Mouse (Mus musculus) forebrain, embryonic 16.5 days (tissue): ENCODE measurements around the gene Nceh1. TPM values are rescaled to one million over a fixed set of nuclear protein-coding genes. Genes with fewer than 3 reads are reported as not detected.
"Not testable (repeated sequence)": the region's sequence is repeated elsewhere in the genome, so short reads cannot be mapped to it uniquely, and the experiment has no call there.

Experiments
- ATAC-seq: fragments of 200-750 bp; cut with Nextera tagmentation; 2 replicates; pipeline ENCODE4 v1.8.0; 2017; ENCODE audit warnings: mild to moderate bottlenecking, moderate library complexity
- H3K27ac ChIP-seq: fragments of 300-500 bp; sonication (generic); 2 replicates; pipeline ENCODE4 v1.5.1; 2014; ENCODE audit warnings: low read length, control low read depth
- H3K27me3 ChIP-seq: fragments of 300-500 bp; sonication (generic); replicated peaks from 2 replicates; pipeline ENCODE4 v1.6.1; 2014; ENCODE audit warnings: low read length; ENCODE audit not compliant: control insufficient read depth, insufficient read depth
- H3K36me3 ChIP-seq: fragments of 300-500 bp; sonication (generic); 2 replicates; pipeline ENCODE4 v1.6.1; 2014; ENCODE audit not compliant: control insufficient read depth, insufficient read depth
- H3K4me1 ChIP-seq: fragments of 300-500 bp; sonication (generic); replicated peaks from 2 replicates; pipeline ENCODE4 v1.6.1; 2014; ENCODE audit warnings: low read length; ENCODE audit not compliant: control insufficient read depth, insufficient read depth
- H3K4me2 ChIP-seq: fragments of 300-500 bp; sonication (generic); 2 replicates; pipeline ENCODE4 v1.6.1; 2014; ENCODE audit warnings: mild to moderate bottlenecking, low read length, control low read depth
- H3K4me3 ChIP-seq: fragments of 300-500 bp; sonication (generic); replicated peaks from 2 replicates; pipeline ENCODE4 v1.5.1; 2014; ENCODE audit warnings: mild to moderate bottlenecking, low read length, control low read depth
- H3K9ac ChIP-seq: fragments of 300-500 bp; sonication (generic); replicated peaks from 2 replicates; pipeline ENCODE4 v1.6.1; 2014; ENCODE audit warnings: low read depth, low read length, control low read depth
- H3K9me3 ChIP-seq: fragments of 300-500 bp; sonication (generic); 2 replicates; pipeline ENCODE4 v1.6.1; 2016; ENCODE audit warnings: low read length; ENCODE audit not compliant: control insufficient read depth
- WGBS: fragments of 180-500 bp; shearing (Covaris S2); extraction: QIAGEN DNeasy Blood & Tissue Kit; methylation state at CpG from one replicate; pipeline ENCODE4 v1.1.7; 2014; 5-methylcytosine and 5-hydroxymethylcytosine counted together
- polyA plus RNA-seq: library from polyadenylated mRNA; unstranded; fragments of >200 nt; fragmentation: Nextera tagmentation; extraction: Ambion mirVana; gene quantifications from 2 replicates; pipeline ENCODE4 v1.2.1, GENCODE M21; 2015

The Nceh1 gene
- polyA plus RNA-seq, 1 experiment from 2014 or later = 8.5 TPM

DNA sequence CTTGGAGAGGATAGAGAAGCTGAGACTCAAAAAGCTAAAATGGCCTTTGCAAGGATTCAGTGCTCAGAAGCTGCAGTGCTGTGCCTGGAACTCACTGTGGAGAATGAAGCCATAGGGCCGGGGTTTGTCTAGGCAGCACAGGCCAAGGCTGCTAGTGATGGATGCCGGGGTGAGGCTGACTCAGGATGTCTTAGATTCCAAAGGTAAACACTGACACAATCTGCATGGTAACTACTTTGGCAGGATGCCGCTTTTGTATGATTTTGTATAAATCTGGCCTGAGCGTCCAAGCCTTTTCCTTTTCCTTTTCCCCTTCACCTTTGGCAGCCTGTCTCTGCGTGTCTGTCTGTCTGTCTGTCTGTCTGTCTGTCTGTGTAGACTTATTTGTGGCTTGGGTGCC is 84.6 kb downstream of the Nceh1 start:
- Histone ChIP-seq H3K4me2 (no peak overlapping the region), H3K4me3 (no peak overlapping the region), H3K36me3 (no peaks in the 10 kb centered on the region), H3K9ac (no peak overlapping the region), H3K9me3 (no peaks in the 10 kb centered on the region), H3K27ac (no peak overlapping the region), H3K4me1 (no peaks in the 10 kb centered on the region), H3K27me3 (no peaks in the 10 kb centered on the region)
- no peak for ATAC-seq
- WGBS = 89% methylated on average over 5 of the region's 5 CpGs

DNA sequence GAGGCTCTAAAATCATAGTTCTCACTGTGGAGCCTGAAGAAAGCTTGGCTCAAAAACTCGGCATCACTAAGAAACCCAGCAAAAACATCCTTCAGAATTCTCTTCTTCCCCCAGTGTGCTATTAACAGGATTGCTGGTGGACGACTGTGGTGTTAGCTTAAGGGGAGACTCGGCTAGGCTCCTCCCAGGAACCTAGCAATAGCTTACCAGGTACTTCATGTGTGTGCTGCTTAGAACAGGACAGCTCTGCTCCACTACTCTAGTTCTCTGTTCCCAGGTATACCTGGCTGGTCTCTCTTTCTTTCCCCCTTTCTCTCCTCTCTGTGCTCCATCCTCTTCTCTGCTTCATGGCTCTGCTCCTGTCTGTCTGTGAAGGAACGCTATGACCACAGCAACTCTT is 85.1 kb downstream of the Nceh1 start:
- H3K9ac ChIP-seq = no peak overlapping the region
- ATAC-seq = no peak
- H3K4me1 ChIP-seq = no peaks in the 10 kb centered on the region
- H3K36me3 ChIP-seq = no peaks in the 10 kb centered on the region
- no peak overlapping the region for H3K27ac ChIP-seq
- H3K4me2 ChIP-seq = no peak overlapping the region
- no peaks in the 10 kb centered on the region for H3K9me3 ChIP-seq
- no peak overlapping the region for H3K4me3 ChIP-seq
- no peaks in the 10 kb centered on the region for H3K27me3 ChIP-seq
- WGBS = 73% methylated on average over 4 of the region's 4 CpGs

DNA sequence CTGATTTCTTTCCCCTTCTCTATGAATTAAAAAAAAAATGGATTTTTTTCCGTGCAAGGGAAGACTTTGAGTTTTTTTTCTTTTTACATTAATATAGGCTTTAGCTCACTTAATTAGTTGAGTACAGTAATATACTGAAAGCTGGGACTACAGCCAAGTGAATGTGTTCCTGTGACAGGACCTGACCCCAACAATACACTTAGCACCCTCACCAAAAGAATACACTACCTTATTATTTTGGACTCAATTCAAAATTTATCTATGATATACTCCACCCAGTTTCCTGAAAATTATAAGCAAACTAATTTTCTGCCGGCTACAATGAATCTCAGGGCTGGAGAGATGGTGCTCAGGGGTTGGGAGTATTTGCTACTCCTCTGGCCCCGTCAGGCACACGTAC is 86.4 kb downstream of the Nceh1 start:
- ATAC-seq = no peak

DNA sequence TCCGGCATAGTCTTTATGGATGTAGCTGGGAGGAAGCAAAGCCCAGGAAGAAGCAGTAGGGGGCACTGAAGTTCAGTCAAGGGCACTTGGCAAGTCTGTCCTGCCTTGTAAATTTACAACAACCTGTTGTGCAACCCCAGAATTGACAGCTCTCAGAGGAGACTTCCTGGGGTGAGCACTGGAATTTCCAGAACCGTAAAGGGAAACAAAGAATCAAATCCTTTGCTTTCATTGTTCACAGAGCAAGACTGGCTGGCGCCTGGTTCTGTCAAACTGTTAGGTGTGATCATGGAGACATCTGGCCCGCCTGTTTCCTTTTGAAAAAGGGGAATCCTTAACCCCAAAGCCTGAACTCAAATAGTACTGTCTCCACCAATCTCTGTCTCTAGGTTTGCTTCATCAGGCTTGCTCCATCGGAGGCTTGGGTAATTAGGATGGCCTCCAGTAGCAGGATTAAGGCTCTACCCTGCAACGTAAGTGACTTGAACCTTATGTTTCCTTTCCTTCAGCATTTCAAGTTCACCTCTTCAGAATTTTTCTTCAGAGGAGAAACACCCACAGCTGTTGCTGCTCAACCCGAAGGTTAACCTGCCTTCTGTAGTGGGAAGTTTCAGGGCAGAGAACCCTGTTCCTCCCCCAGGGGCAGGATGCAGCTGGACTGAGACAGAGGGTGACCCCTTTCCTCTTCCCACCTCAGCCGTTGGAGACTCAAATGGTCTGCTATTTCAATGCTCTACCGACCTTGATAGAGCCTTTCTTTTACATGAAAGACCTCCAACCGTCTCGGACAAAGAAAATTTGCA is 87.6 kb downstream of the Nceh1 start:
- Histone ChIP-seq H3K9ac (no peak overlapping the region), H3K27me3 (no peaks in the 10 kb centered on the region), H3K27ac (no peak overlapping the region), H3K4me2 (no peak overlapping the region), H3K36me3 (no peaks in the 10 kb centered on the region), H3K9me3 (no peaks in the 10 kb centered on the region), H3K4me3 (no peak overlapping the region), H3K4me1 (no peaks in the 10 kb centered on the region)
- ATAC-seq = no peak
- WGBS = 36% methylated on average over 11 of the region's 11 CpGs

More for the DNA sequence above, 86.4 kb downstream of the Nceh1 start:
- no peak overlapping the region for H3K27ac ChIP-seq
- no peaks in the 10 kb centered on the region for H3K9me3 ChIP-seq
- no peaks in the 10 kb centered on the region for H3K27me3 ChIP-seq
- 67% methylated on average over 4 of the region's 4 CpGs for WGBS
- H3K36me3 ChIP-seq = no peaks in the 10 kb centered on the region
- H3K4me2 ChIP-seq = no peak overlapping the region
- H3K4me3 ChIP-seq = no peak overlapping the region
- no peak overlapping the region for H3K9ac ChIP-seq
- H3K4me1 ChIP-seq = no peaks in the 10 kb centered on the region

DNA sequence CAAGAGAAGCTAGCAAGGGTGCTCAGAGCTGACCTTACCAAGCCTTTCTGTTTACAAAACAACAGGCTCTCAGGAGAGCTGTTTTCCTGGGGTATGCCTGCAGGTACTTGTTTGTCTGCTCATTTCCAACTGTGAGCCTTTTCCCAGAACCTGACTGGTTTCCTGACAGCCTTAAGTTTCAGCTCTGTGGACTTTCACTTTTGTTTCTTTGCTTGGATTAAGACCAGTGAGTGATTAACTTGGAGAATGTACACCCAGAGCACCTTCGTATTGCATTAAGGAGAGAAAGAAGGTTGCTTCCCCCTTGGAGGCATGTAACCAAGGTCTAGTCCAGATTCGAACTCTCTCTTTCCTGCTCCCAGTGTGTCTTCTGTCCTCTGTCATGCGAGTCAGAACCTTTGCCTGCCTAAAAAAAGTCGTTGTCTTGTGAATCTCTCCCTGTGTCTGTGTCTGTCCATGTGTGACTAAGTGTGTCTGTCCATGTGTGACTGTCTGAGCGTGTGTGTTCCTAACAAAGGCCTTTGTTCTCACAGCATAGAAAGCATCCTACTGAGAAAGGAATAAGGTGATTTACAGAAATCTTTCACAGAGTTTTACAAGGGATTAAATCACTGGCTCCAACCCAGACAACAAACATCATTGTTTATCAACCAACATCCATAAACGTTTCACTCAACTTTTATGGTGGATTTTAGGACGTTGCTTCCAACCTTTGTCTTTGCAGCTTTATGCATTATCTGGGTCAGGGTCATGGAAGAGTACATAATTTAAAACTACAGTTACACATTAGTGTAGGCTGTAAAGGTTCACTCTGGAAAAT is 90.4 kb downstream of the Nceh1 start:
- no peaks in the 10 kb centered on the region for H3K36me3 ChIP-seq
- no peak overlapping the region for H3K9ac ChIP-seq
- no peak overlapping the region for H3K4me3 ChIP-seq
- H3K4me1 ChIP-seq = no peaks in the 10 kb centered on the region
- H3K27me3 ChIP-seq = no peaks in the 10 kb centered on the region
- no peak overlapping the region for H3K4me2 ChIP-seq
- no peak for ATAC-seq
- 14% methylated on average over 7 of the region's 7 CpGs for WGBS
- no peak overlapping the region for H3K27ac ChIP-seq
- no peaks in the 10 kb centered on the region for H3K9me3 ChIP-seq

DNA sequence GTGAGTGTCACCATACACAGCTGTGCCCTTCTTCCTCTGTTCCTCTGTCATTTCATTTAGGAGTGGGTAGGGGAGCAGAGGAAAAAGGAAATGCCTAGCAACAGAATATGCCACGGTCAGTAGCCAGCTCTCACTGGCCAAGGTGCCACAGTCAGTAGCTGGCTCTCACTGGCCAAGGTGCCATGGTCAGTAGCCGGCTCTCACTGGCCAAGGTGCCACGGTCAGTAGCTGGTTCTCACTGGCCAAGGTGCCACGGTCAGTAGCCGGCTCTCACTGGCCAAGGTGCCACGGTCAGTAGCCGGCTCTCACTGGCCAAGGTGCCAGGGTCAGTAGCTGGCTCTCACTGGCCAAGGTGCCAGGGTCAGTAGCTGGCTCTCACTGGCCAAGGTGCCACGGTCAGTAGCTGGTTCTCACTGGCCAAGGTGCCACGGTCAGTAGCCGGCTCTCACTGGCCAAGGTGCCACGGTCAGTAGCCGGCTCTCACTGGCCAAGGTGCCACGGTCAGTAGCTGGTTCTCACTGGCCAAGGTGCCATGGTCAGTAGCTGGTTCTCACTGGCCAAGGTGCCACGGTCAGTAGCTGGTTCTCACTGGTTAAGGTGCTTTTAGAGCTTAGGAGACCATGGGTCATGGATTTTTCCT is 96.6 kb downstream of the Nceh1 start:
- H3K4me1 ChIP-seq, H3K4me3 ChIP-seq, H3K9ac ChIP-seq, H3K9me3 ChIP-seq, H3K27me3 ChIP-seq, H3K4me2 ChIP-seq, H3K27ac ChIP-seq, ATAC-seq, H3K36me3 ChIP-seq: not testable (repeated sequence)
- WGBS = 96% methylated on average over 14 of the region's 14 CpGs

DNA sequence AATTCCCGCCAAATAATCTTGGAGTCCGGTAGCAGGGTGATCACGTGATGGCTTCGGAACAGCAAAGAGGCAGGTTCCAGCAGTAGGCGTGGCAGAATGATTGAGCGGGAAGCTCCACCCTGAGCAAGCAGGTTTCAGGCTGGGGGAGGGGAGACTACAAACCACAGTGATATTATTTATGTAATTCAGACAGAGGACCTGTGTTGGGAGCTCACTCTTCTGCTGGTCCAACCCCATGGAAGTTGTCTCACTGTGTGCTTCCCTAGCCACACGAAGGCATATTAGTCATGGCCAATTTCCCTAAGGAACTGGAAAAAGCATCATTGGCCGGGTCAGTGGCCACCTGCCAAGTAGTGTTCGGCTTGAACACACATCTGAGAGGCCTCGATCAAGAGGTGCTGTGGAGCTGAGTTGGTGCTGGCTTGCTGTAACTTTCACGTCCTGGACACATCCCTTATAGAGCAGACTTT is 97.5 kb downstream of the Nceh1 start:
- no peak overlapping the region for H3K4me2 ChIP-seq
- peaks cover 7% of the 10 kb centered on the region for H3K4me1 ChIP-seq
- no peaks in the 10 kb centered on the region for H3K36me3 ChIP-seq
- no peak overlapping the region for H3K4me3 ChIP-seq
- no peak for ATAC-seq
- no peaks in the 10 kb centered on the region for H3K9me3 ChIP-seq
- no peaks in the 10 kb centered on the region for H3K27me3 ChIP-seq
- WGBS = 68% methylated on average over 11 of the region's 11 CpGs
- H3K9ac ChIP-seq = no peak overlapping the region
- H3K27ac ChIP-seq = no peak overlapping the region

DNA sequence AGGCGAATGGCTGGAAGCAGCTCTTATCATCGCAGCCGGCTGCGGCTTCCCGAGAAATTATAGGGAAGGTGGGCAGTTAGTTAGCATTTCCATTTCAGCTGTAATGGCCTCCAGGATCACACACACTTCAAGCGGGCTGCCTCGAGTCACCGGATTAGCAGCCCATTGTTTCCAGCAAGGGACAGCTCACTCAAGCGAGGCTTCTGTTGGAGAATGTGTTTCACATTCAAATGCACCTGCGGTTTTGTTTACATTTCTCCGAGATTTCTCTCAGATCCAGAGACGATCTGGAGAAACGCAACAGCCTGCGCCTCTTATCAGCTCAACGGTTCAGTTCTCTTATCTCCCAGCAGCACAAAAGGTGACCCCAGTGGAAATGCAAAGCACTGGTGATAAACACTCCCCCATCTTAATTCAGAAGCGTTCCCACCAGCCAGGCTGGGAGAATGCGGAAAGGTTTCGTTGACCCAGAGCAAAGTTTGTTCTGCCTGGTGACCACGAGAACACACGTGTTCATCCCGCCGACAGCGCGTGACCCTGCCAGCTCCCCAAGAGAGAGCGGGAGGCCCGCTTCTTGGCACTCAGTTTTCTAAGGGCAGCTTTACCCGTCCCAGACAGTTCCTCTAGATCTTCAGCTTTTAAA is 100.4 kb downstream of the Nceh1 start:
- Histone ChIP-seq H3K4me3 (peak overlapping the region; percentile 37), H3K9me3 (no peaks in the 10 kb centered on the region), H3K27me3 (no peaks in the 10 kb centered on the region), H3K27ac (no peak overlapping the region), H3K4me2 (peak overlapping the region; percentile 44), H3K36me3 (no peaks in the 10 kb centered on the region), H3K9ac (peak overlapping the region; percentile 38), H3K4me1 (peaks cover 7% of the 10 kb centered on the region)
- 2% methylated on average over 27 of the region's 27 CpGs for WGBS
- peak; percentile 63 for ATAC-seq

DNA sequence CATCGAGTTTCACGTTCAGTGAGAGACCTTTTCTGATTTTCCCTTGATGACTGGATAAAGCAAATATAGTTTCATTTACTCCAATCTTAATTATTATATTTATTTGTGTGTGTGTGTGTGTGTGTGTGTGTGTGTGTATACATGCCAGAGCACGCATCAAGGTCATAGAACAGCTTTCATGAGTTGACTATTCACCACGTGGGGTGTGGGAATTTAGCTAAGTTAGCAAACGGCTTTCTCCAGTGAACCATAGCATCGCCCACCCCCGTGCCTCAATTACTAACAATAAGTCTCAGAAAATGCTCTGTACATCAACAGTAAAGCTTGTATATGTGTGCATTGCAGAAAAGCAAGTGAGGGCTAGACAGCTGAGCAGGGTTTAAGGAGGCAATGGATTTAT is 101.0 kb downstream of the Nceh1 start:
- H3K4me3 ChIP-seq = no peak overlapping the region
- peak overlapping the region; percentile 38 for H3K9ac ChIP-seq
- H3K9me3 ChIP-seq = no peaks in the 10 kb centered on the region
- no peaks in the 10 kb centered on the region for H3K36me3 ChIP-seq
- WGBS = 42% methylated on average over 7 of the region's 7 CpGs
- H3K27me3 ChIP-seq = no peaks in the 10 kb centered on the region
- peaks cover 7% of the 10 kb centered on the region for H3K4me1 ChIP-seq
- peak overlapping the region; percentile 44 for H3K4me2 ChIP-seq
- no peak overlapping the region for H3K27ac ChIP-seq
- ATAC-seq = no peak
